Comparison of ENCODE assay signal across 11 mouse cellular contexts in genomic region chr14:54609962-54610361, GRCm38 (mm10). TPM values are rescaled to one million over a fixed set of nuclear protein-coding genes. Genes with fewer than 3 reads are reported as not detected.
DNase-seq lines count a peak whose midpoint lies in the region; ATAC-seq and TF ChIP-seq lines count a peak whose summit lies in the region.
"Had no signal": no experiment of that assay in that cellular context is flagged by ENCODE, and none has a peak within 500 bp of the region (broad histone marks: within the 10 kb centered on the region; RNA-seq: fewer than 3 reads in every experiment).

No protein-coding gene starts in this region.

- in situ Hi-C loops in CH12.LX (cut with MboI; ENCODE audit: low pct_ligation_motif_present, low pct_unique_long_range_greater_than_20kb, low sequenced_read_pairs): no loop called here

- no peak overlapping the region for H3K4me2 ChIP-seq in kidney, embryonic 14.5 days (replicated peaks; ENCODE audit: low read depth, low read length)
- H3K4me2 ChIP-seq in CH12.LX (ENCODE audit: insufficient read depth, low read depth, poor library complexity, severe bottlenecking): no peak overlapping the region
- H3K4me2 ChIP-seq: heart, embryonic 11.5 days; neural tube, embryonic 12.5 days had no signal

- H3K27me3 ChIP-seq in kidney, adult 2 months (replicated peaks; ENCODE audit: control insufficient read depth, insufficient read depth, low read length): no peaks in the 10 kb centered on the region
- no peaks in the 10 kb centered on the region for H3K27me3 ChIP-seq in kidney, embryonic 14.5 days (ENCODE audit: control insufficient read depth, insufficient read depth, low read length)
- no peaks in the 10 kb centered on the region for H3K27me3 ChIP-seq in CH12.LX (replicated peaks)
- H3K27me3 ChIP-seq: neural tube, embryonic 12.5 days had no signal

- H3K4me3 ChIP-seq in kidney, adult 2 months (ENCODE audit: insufficient read depth, low read depth, low read length): no peak overlapping the region
- H3K4me3 ChIP-seq in kidney, embryonic 14.5 days (ENCODE audit: low read length): no peak overlapping the region
- no peak overlapping the region for H3K4me3 ChIP-seq in CH12.LX (replicated peaks in 1 of 3; ENCODE audit: low read depth in 2 of 3, low read length in 2 of 3, poor library complexity in 1 of 3)
- H3K4me3 ChIP-seq: neural tube, embryonic 12.5 days had no signal

- H3K27ac ChIP-seq in kidney, adult 2 months (ENCODE audit: insufficient read depth, low read depth, low read length): no peak overlapping the region
- no peak overlapping the region for H3K27ac ChIP-seq in kidney, embryonic 14.5 days (ENCODE audit: low read depth, low read length)
- no peak overlapping the region for H3K27ac ChIP-seq in CH12.LX (ENCODE audit: insufficient read depth, low read depth)
- H3K27ac ChIP-seq: neural tube, embryonic 12.5 days had no signal

- dilution Hi-C loops in CH12.LX (cut with MboI; ENCODE audit: extremely low pct_ligation_motif_present, extremely low pct_unique_long_range_greater_than_20kb, low sequenced_read_pairs): no loop called here

- WGBS in kidney, adult 2 months: 71% methylated on average over 4 of the region's 4 CpGs
- WGBS in kidney, embryonic 14.5 days: 87% methylated on average over 4 of the region's 4 CpGs

- TF ChIP-seq EP300 in CH12.LX (IDR thresholded peaks at IDR 0.05; ENCODE audit: low read length): no peak

- peaks cover 1% of the 10 kb centered on the region; the same call in 1 of the 2 replicates for H3K36me3 ChIP-seq in kidney, adult 2 months (ENCODE audit: control insufficient read depth, insufficient read depth, low read length)
- peaks cover 25% of the 10 kb centered on the region for H3K36me3 ChIP-seq in kidney, embryonic 14.5 days (ENCODE audit: control insufficient read depth, insufficient read depth, low read length)
- H3K36me3 ChIP-seq in CH12.LX (replicated peaks in 1 of 2; ENCODE audit: control insufficient read depth in 1 of 2, insufficient read depth in 1 of 2, low read length in 1 of 2): peaks cover 27 to 42% of the 10 kb centered on the region in 2 experiments

- H3K9ac ChIP-seq in kidney, embryonic 14.5 days (ENCODE audit: low read depth, low read length): no peak overlapping the region
- H3K9ac ChIP-seq in CH12.LX (ENCODE audit: insufficient read depth, low read depth): no peak overlapping the region
- H3K9ac ChIP-seq: neural tube, embryonic 12.5 days had no signal

- no peak for ATAC-seq in kidney, embryonic 14.5 days (ENCODE audit: low FRiP score, low TSS enrichment)
- peak; percentile 60 for ATAC-seq in activated CD4-positive, CD25-positive, alpha-beta regulatory T cell, adult 4 months

- peak; percentile 66 for TF ChIP-seq CTCF in kidney, adult 2 months (conservative IDR thresholded peaks at IDR 0.05; ENCODE audit: insufficient read depth, insufficient read length, low read depth, low read length)
- TF ChIP-seq CTCF in CH12.LX (conservative IDR thresholded peaks at IDR 0.05 in 1 of 2, IDR thresholded peaks at IDR 0.05 in 1 of 2; ENCODE audit: low read depth in 2 of 2, low read length in 2 of 2): peak; percentile 35 to 67; a peak in 3 of 4 replicates

- peak; percentile 12 for TF ChIP-seq RAD21 in CH12.LX (IDR thresholded peaks at IDR 0.05; ENCODE audit: low read depth, low read length)

- H3K9me3 ChIP-seq in kidney, embryonic 14.5 days (ENCODE audit: control insufficient read depth, low read length): no peaks in the 10 kb centered on the region
- H3K9me3 ChIP-seq in CH12.LX (replicated peaks; ENCODE audit: low read length): no peaks in the 10 kb centered on the region
- H3K9me3 ChIP-seq: neural tube, embryonic 12.5 days had no signal

- H3K4me1 ChIP-seq in kidney, adult 2 months (ENCODE audit: control insufficient read depth, insufficient read depth, low read length): no peaks in the 10 kb centered on the region; the same call in 1 of the 2 replicates
- H3K4me1 ChIP-seq in kidney, embryonic 14.5 days (ENCODE audit: control insufficient read depth, insufficient read depth, low read length): no peaks in the 10 kb centered on the region
- H3K4me1 ChIP-seq in CH12.LX (ENCODE audit: control insufficient read depth in 1 of 2, insufficient read depth in 2 of 2): peaks cover 0 to 8% of the 10 kb centered on the region in 2 experiments; a peak in 2 of 4 replicates
- H3K4me1 ChIP-seq: neural tube, embryonic 12.5 days had no signal

- DNase-seq in kidney, adult 2 months: peak; percentile 34
- peak; percentile 56 for DNase-seq in CH12.LX (ENCODE audit: extremely low read depth)
- DNase-seq in mesoderm, embryonic 11.5 days (ENCODE audit: low read depth, low spot score): peak; percentile 48
- no peak for DNase-seq in right cerebral cortex, postnatal 14 days
- no peak for DNase-seq in adipocyte (ENCODE audit: low spot score)
- DNase-seq: cerebellum, adult 11-12 months had no signal

- TF ChIP-seq POLR2A in kidney, adult 2 months (IDR thresholded peaks at IDR 0.05; ENCODE audit: low read depth, low read length): no peak
- TF ChIP-seq POLR2A in CH12.LX (IDR thresholded peaks at IDR 0.05; ENCODE audit: low read depth, low read length): no peak

- H3K79me2 ChIP-seq in CH12.LX (replicated peaks; ENCODE audit: control insufficient read depth, extremely low read depth, insufficient read depth, poor library complexity, severe bottlenecking): no peaks in the 10 kb centered on the region

TF ChIP-seq in CH12.LX, 34 proteins besides CTCF, POLR2A, EP300 and RAD21:
- TF ChIP-seq RCOR1 (conservative IDR thresholded peaks at IDR 0.05; ENCODE audit: low read depth, low read length) (no peak), MEF2A (IDR thresholded peaks at IDR 0.05; ENCODE audit: borderline replicate concordance, low read depth, low read length) (no peak), POLR2AphosphoS2 (IDR thresholded peaks at IDR 0.05; ENCODE audit: low read depth, low read length) (no peak), SMC3 (IDR thresholded peaks at IDR 0.05; ENCODE audit: low read depth, low read length) (peak; percentile 41)

RNA-seq across cellular contexts. Expression of gene 4931414P19Rik, which starts 4.2 kb away (rescaled TPM):
- 6.5 and 8.1 TPM in 2 replicates for polyA plus RNA-seq in kidney, adult 2 months (2012; rRNA removed)
- polyA plus RNA-seq in kidney, embryonic 14.5 days (2014; fragmentation: Nextera tagmentation; extraction: Ambion mirVana): 5.7 and 7.7 TPM in 2 replicates
- 2.9 and 3.6 TPM in 2 replicates for total RNA-seq in CH12.LX (2012; rRNA removed)
- total RNA-seq in CH12.LX (2014; rRNA removed): 1.5 TPM in 2 replicates
- polyA plus RNA-seq in CH12.LX (2012; ENCODE audit: insufficient read length, low read depth): 2.7 and 3.8 TPM in 2 replicates
- polyA plus RNA-seq in activated CD4-positive, CD25-positive, alpha-beta regulatory T cell, adult 4 months (2017; shearing (Covaris generic)): 1 to 10 TPM; 2.3 TPM

RNA-seq across cellular contexts. Expression of gene Psmb5, which starts 7.9 kb away (rescaled TPM):
- 244 and 276 TPM in 2 replicates for polyA plus RNA-seq in kidney, adult 2 months (2012; rRNA removed)
- polyA plus RNA-seq in kidney, embryonic 14.5 days (2014; fragmentation: Nextera tagmentation; extraction: Ambion mirVana): 420 and 456 TPM in 2 replicates
- total RNA-seq in CH12.LX (2012; rRNA removed) (411 and 418 TPM in 2 replicates), CH12.LX (2014; rRNA removed) (416 and 455 TPM in 2 replicates)
- 299 and 371 TPM in 2 replicates for polyA plus RNA-seq in CH12.LX (2012; ENCODE audit: insufficient read length, low read depth)
- 100 to 1,000 TPM; 178 to 210 TPM for polyA plus RNA-seq in activated CD4-positive, CD25-positive, alpha-beta regulatory T cell, adult 4 months (2017; shearing (Covaris generic))

RNA-seq across cellular contexts. Expression of gene Psmb11, which starts 11.3 kb away (rescaled TPM):
- polyA plus RNA-seq in kidney, adult 2 months (2012; rRNA removed): not detected in 2 replicates
- polyA plus RNA-seq in kidney, embryonic 14.5 days (2014; fragmentation: Nextera tagmentation; extraction: Ambion mirVana): not detected in 2 replicates
- total RNA-seq in CH12.LX (2012; rRNA removed) (not detected in 2 replicates), CH12.LX (2014; rRNA removed) (not detected in 2 replicates)
- polyA plus RNA-seq in CH12.LX (2012; ENCODE audit: insufficient read length, low read depth): not detected in 2 replicates
- not detected for polyA plus RNA-seq in activated CD4-positive, CD25-positive, alpha-beta regulatory T cell, adult 4 months (2017; shearing (Covaris generic))
- polyA plus RNA-seq: heart, embryonic 11.5 days; neural tube, embryonic 12.5 days had no signal

RNA-seq across cellular contexts. Expression of gene Gm17606, which starts 30.8 kb away (rescaled TPM):
- polyA plus RNA-seq in kidney, adult 2 months (2012; rRNA removed): not detected in 2 replicates
- not detected in 2 replicates for polyA plus RNA-seq in kidney, embryonic 14.5 days (2014; fragmentation: Nextera tagmentation; extraction: Ambion mirVana)
- not detected in 2 replicates for total RNA-seq in CH12.LX (2012; rRNA removed)
- not detected in 2 replicates for total RNA-seq in CH12.LX (2014; rRNA removed)
- polyA plus RNA-seq in CH12.LX (2012; ENCODE audit: insufficient read length, low read depth): 1.9 and 2.5 TPM in 2 replicates
- polyA plus RNA-seq in activated CD4-positive, CD25-positive, alpha-beta regulatory T cell, adult 4 months (2017; shearing (Covaris generic)): not detected
- polyA plus RNA-seq: heart, embryonic 11.5 days; limb, embryonic 11.5 days; neural tube, embryonic 12.5 days had no signal

RNA-seq across cellular contexts. Expression of gene Cdh24, which starts 31.2 kb away (rescaled TPM):
- polyA plus RNA-seq in kidney, adult 2 months (2012; rRNA removed): 1.2 and 1.5 TPM in 2 replicates
- 5.0 and 5.7 TPM in 2 replicates for polyA plus RNA-seq in kidney, embryonic 14.5 days (2014; fragmentation: Nextera tagmentation; extraction: Ambion mirVana)
- total RNA-seq in CH12.LX (2012; rRNA removed): 1.5 and 1.6 TPM in 2 replicates
- 1.0 and 1.2 TPM in 2 replicates for total RNA-seq in CH12.LX (2014; rRNA removed)
- 4.9 and 5.4 TPM in 2 replicates for polyA plus RNA-seq in CH12.LX (2012; ENCODE audit: insufficient read length, low read depth)
- polyA plus RNA-seq in activated CD4-positive, CD25-positive, alpha-beta regulatory T cell, adult 4 months (2017; shearing (Covaris generic)): under 1 TPM; 0.16 to 0.31 TPM

Comparison
In these comparisons a context has a peak if more than half of its experiments do, and no peak if none do; other contexts are left out.
1. DNase-seq: peak in kidney, adult 2 months (single experiment), CH12.LX (single experiment) and mesoderm, embryonic 11.5 days (single experiment); none in right cerebral cortex, postnatal 14 days (single experiment) and adipocyte (single experiment).